Mouse (Mus musculus) small intestine, adult 2 months (tissue): Measurements from ENCODE around the gene Atpif1.

Experiments
- CTCF ChIP-seq: fragments of 200-500 bp; IDR thresholded peaks from 2 replicates; pipeline ENCODE4 v1.5.1; 2012; ENCODE audit warnings: low read depth, mild to moderate bottlenecking, control low read depth, inconsistent platforms, low read length, moderate library complexity, mixed read lengths; ENCODE audit not compliant: insufficient replicate concordance, insufficient read length; ENCODE audit errors: extremely low read depth
- POLR2A ChIP-seq: fragments of 200-500 bp; IDR thresholded peaks from 2 replicates; pipeline ENCODE4 v1.6.1; 2012; ENCODE audit warnings: low read depth, mild to moderate bottlenecking, control low read depth, inconsistent platforms, low read length, moderate library complexity

GRCm38 (mm10) chr4:132509621-132510296 lies 23.7 kb downstream of the Atpif1 start:
- TF ChIP-seq CTCF, result no peak
- no peak for TF ChIP-seq POLR2A
